Mouse (Mus musculus): ENCODE measurements around the gene Tmem207. TPM values are rescaled to one million over a fixed set of nuclear protein-coding genes. Genes with fewer than 3 reads are reported as not detected.

Tmem207 gene
- polyA plus RNA-seq (2015; fragmentation: Nextera tagmentation; extraction: Ambion mirVana) = not detected in 2 replicates

- no peaks in the 10 kb centered on the region for H3K36me3 ChIP-seq
- ATAC-seq (ENCODE audit: insufficient number of reproducible peaks, insufficient read depth, low FRiP score, low TSS enrichment, low read depth) = no peak
- H3K9ac ChIP-seq = no peak within 1 kb of the TSS
- no peak within 1 kb of the TSS for H3K4me3 ChIP-seq
- no peak within 1 kb of the TSS for H3K27ac ChIP-seq
- H3K27me3 ChIP-seq = no peaks in the 10 kb centered on the region
- WGBS = 94% methylated on average over 4 of the region's 4 CpGs
- H3K9me3 ChIP-seq = no peaks in the 10 kb centered on the region
- H3K4me1 ChIP-seq = peaks cover 6% of the 10 kb centered on the region; the same call in 1 of the 2 replicates
- no peak within 1 kb of the TSS for H3K4me2 ChIP-seq
Measured at GRCm38 (mm10) chr16:26526669-26527068, at the start of gene Tmem207. Tmem207 (minus strand) TSS chr16:26526769.

- no peak overlapping the region for H3K4me2 ChIP-seq
- H3K4me3 ChIP-seq = no peak overlapping the region
- H3K27me3 ChIP-seq = no peaks in the 10 kb centered on the region
- ATAC-seq (ENCODE audit: insufficient number of reproducible peaks, insufficient read depth, low FRiP score, low TSS enrichment, low read depth) = no peak
- no peak overlapping the region for H3K9ac ChIP-seq
- no peaks in the 10 kb centered on the region for H3K36me3 ChIP-seq
- WGBS = 88% methylated on average over 5 of the region's 5 CpGs
- no peaks in the 10 kb centered on the region for H3K9me3 ChIP-seq
- H3K27ac ChIP-seq = no peak overlapping the region
- H3K4me1 ChIP-seq = no peaks in the 10 kb centered on the region
Measured at GRCm38 (mm10) chr16:26574173-26574572, 47.6 kb upstream of the Tmem207 start.

- WGBS = 82% methylated on average over 2 of the region's 2 CpGs
- no peak overlapping the region for H3K4me3 ChIP-seq
- no peak for ATAC-seq (ENCODE audit: insufficient number of reproducible peaks, insufficient read depth, low FRiP score, low TSS enrichment, low read depth)
- H3K27me3 ChIP-seq = no peaks in the 10 kb centered on the region
- no peaks in the 10 kb centered on the region for H3K36me3 ChIP-seq
- no peak overlapping the region for H3K9ac ChIP-seq
- no peak overlapping the region for H3K27ac ChIP-seq
- H3K4me2 ChIP-seq = no peak overlapping the region
- H3K9me3 ChIP-seq = no peaks in the 10 kb centered on the region
- no peaks in the 10 kb centered on the region for H3K4me1 ChIP-seq
Measured at GRCm38 (mm10) chr16:26571836-26572235, 45.3 kb upstream of the Tmem207 start.

GRCm38 (mm10) chr16:26569387-26569978 is 42.9 kb upstream of the Tmem207 start:
- Histone ChIP-seq H3K27me3 (no peaks in the 10 kb centered on the region), H3K27ac (no peak overlapping the region), H3K9me3 (no peaks in the 10 kb centered on the region), H3K4me1 (no peaks in the 10 kb centered on the region), H3K9ac (no peak overlapping the region), H3K4me3 (no peak overlapping the region), H3K4me2 (no peak overlapping the region), H3K36me3 (no peaks in the 10 kb centered on the region)
- no peak for ATAC-seq (ENCODE audit: insufficient number of reproducible peaks, insufficient read depth, low FRiP score, low TSS enrichment, low read depth)

GRCm38 (mm10) chr16:26562771-26563170 is 36.2 kb upstream of the Tmem207 start:
- Histone ChIP-seq H3K9me3 (no peaks in the 10 kb centered on the region), H3K4me3 (no peak overlapping the region), H3K27me3 (no peaks in the 10 kb centered on the region), H3K9ac (no peak overlapping the region), H3K4me1 (no peaks in the 10 kb centered on the region), H3K4me2 (no peak overlapping the region), H3K27ac (no peak overlapping the region), H3K36me3 (no peaks in the 10 kb centered on the region)
- ATAC-seq (ENCODE audit: insufficient number of reproducible peaks, insufficient read depth, low FRiP score, low TSS enrichment, low read depth) = no peak
- WGBS = 72% methylated on average over 2 of the region's 2 CpGs

DNA sequence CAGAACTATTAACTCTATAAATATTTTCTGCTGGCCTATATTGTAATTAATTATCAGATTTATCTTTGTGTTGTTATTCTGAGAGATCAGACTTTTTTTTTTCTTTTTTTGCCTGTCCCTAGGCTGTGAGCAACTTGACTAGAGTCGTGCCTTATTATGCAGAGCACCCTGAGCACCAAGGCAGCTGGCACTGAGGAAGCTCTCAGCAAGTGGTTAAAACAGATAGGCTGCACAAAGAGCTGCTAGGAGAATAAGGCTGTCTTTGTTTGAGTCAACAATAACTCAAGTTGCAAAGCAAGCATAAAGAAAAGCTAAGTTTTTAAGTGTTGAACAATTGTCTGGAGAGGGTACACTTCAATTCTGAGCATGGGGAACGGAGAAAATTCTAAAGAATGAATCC is 35.2 kb upstream of the Tmem207 start:
- H3K4me2 ChIP-seq = no peak overlapping the region
- no peaks in the 10 kb centered on the region for H3K4me1 ChIP-seq
- H3K36me3 ChIP-seq = no peaks in the 10 kb centered on the region
- no peak overlapping the region for H3K9ac ChIP-seq
- H3K27ac ChIP-seq = no peak overlapping the region
- H3K27me3 ChIP-seq = no peaks in the 10 kb centered on the region
- no peak for ATAC-seq (ENCODE audit: insufficient number of reproducible peaks, insufficient read depth, low FRiP score, low TSS enrichment, low read depth)
- H3K9me3 ChIP-seq = no peaks in the 10 kb centered on the region
- H3K4me3 ChIP-seq = no peak overlapping the region
- 51% methylated on average over 2 of the region's 2 CpGs for WGBS

GRCm38 (mm10) chr16:26558797-26559196 is 32.2 kb upstream of the Tmem207 start:
- Histone ChIP-seq H3K27me3 (no peaks in the 10 kb centered on the region), H3K36me3 (no peaks in the 10 kb centered on the region), H3K4me1 (no peaks in the 10 kb centered on the region), H3K27ac (no peak overlapping the region), H3K4me2 (no peak overlapping the region), H3K9ac (no peak overlapping the region), H3K4me3 (no peak overlapping the region), H3K9me3 (no peaks in the 10 kb centered on the region)
- no peak for ATAC-seq (ENCODE audit: insufficient number of reproducible peaks, insufficient read depth, low FRiP score, low TSS enrichment, low read depth)
- 88% methylated on average over 1 of the region's 1 CpGs for WGBS

- Histone ChIP-seq H3K4me3 (no peak overlapping the region), H3K27me3 (no peaks in the 10 kb centered on the region), H3K4me2 (no peak overlapping the region), H3K36me3 (no peaks in the 10 kb centered on the region), H3K9me3 (no peaks in the 10 kb centered on the region), H3K4me1 (no peaks in the 10 kb centered on the region), H3K9ac (no peak overlapping the region), H3K27ac (no peak overlapping the region)
- WGBS = 76% methylated on average over 3 of the region's 3 CpGs
- ATAC-seq (ENCODE audit: insufficient number of reproducible peaks, insufficient read depth, low FRiP score, low TSS enrichment, low read depth) = no peak
Measured at GRCm38 (mm10) chr16:26552234-26552633, 25.7 kb upstream of the Tmem207 start.

- H3K4me2 ChIP-seq = no peak overlapping the region
- H3K27me3 ChIP-seq = no peaks in the 10 kb centered on the region
- H3K27ac ChIP-seq = no peak overlapping the region
- H3K4me1 ChIP-seq = no peaks in the 10 kb centered on the region
- H3K9me3 ChIP-seq = no peaks in the 10 kb centered on the region
- ATAC-seq (ENCODE audit: insufficient number of reproducible peaks, insufficient read depth, low FRiP score, low TSS enrichment, low read depth) = no peak
- no peaks in the 10 kb centered on the region for H3K36me3 ChIP-seq
- no peak overlapping the region for H3K9ac ChIP-seq
- H3K4me3 ChIP-seq = no peak overlapping the region
- WGBS = 78% methylated on average over 2 of the region's 2 CpGs
Measured at GRCm38 (mm10) chr16:26549221-26549620, 22.7 kb upstream of the Tmem207 start.

- Histone ChIP-seq H3K27me3 (no peaks in the 10 kb centered on the region), H3K4me2 (no peak overlapping the region), H3K4me3 (no peak overlapping the region), H3K9ac (no peak overlapping the region), H3K4me1 (no peaks in the 10 kb centered on the region), H3K27ac (no peak overlapping the region), H3K36me3 (no peaks in the 10 kb centered on the region), H3K9me3 (no peaks in the 10 kb centered on the region)
- 60% methylated on average over 1 of the region's 1 CpGs for WGBS
- no peak for ATAC-seq (ENCODE audit: insufficient number of reproducible peaks, insufficient read depth, low FRiP score, low TSS enrichment, low read depth)
Measured at GRCm38 (mm10) chr16:26546879-26547206, 20.3 kb upstream of the Tmem207 start.

- H3K4me1 ChIP-seq = no peaks in the 10 kb centered on the region
- H3K9ac ChIP-seq = no peak overlapping the region
- H3K9me3 ChIP-seq = no peaks in the 10 kb centered on the region
- H3K27me3 ChIP-seq = no peaks in the 10 kb centered on the region
- ATAC-seq (ENCODE audit: insufficient number of reproducible peaks, insufficient read depth, low FRiP score, low TSS enrichment, low read depth) = no peak
- no peaks in the 10 kb centered on the region for H3K36me3 ChIP-seq
- H3K27ac ChIP-seq = no peak overlapping the region
- no peak overlapping the region for H3K4me3 ChIP-seq
- H3K4me2 ChIP-seq = no peak overlapping the region
- WGBS = 42% methylated on average over 7 of the region's 7 CpGs
Measured at GRCm38 (mm10) chr16:26546170-26546878, 19.8 kb upstream of the Tmem207 start.

DNA sequence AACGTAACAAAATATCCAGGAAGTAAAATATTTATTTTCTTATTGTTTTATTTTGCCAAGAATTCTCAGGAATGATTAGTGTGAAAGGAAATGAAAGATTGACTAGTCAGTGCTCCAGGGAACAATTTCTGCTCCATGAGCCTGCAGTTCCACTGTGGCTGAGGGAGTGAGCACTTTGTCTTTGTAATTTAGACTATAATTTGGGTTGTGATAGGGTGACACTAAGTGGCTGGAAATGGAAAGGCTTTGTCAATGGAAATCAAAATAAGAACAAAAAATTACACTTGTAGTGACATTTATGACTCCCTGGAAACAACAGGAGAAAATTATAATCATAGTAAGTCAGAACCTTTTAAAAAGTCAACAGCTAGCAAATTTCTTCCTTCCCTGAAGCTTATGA is 5.7 kb upstream of the Tmem207 start:
- Histone ChIP-seq H3K27me3 (no peaks in the 10 kb centered on the region), H3K36me3 (no peaks in the 10 kb centered on the region), H3K9ac (no peak overlapping the region), H3K27ac (no peak overlapping the region), H3K9me3 (no peaks in the 10 kb centered on the region), H3K4me3 (no peak overlapping the region), H3K4me2 (no peak overlapping the region), H3K4me1 (0 out of 2 replicates have a peak, but pooled peaks cover 4% of the 10 kb centered on the region)
- WGBS = 90% methylated on average over 1 of the region's 1 CpGs
- no peak for ATAC-seq (ENCODE audit: insufficient number of reproducible peaks, insufficient read depth, low FRiP score, low TSS enrichment, low read depth)

Data from embryonic facial prominence, embryonic 13.5 days (tissue).